Mouse (Mus musculus) left cerebral cortex, adult 11 months (tissue): ENCODE data around the gene Bcl11b.

Source experiments
- DNase-seq: peaks from one replicate; pipeline ENCODE4 v3.0.0; 2022; ENCODE audit warnings: low spot score

The Bcl11b gene

DNA sequence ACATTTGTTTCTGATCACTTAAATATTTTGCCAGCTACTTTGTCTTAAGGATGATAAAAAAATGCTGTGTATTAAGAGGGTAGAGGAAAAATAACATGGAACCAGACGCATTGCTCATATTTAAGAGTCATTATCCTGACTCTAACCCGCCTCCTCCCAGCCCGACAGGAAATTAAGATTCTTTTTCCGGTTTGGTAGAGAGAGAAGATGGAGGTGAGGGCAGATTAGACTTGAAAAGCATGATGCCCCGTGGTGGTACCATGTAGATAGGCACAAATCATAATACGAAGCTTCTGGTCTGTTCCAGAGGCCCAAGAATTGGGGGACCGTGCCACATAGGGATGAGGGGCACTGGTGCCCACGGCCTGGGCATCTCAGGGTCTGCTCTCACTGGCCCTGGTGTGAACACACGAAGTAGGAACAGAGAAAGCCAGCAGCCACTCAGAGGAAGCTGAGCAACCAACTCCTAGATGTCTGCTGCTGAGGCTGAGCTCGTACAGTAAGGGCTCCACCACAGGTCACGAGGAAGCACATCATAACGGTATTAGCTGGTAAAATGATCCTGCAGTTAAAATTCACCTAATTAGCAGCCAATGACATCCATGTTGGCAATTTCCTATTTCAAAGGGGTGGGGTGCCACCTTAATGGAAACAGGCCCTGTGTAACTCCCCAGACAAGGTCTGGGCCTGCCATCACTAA lies 32.2 kb downstream of the Bcl11b start:
- DNase-seq: no peak

DNA sequence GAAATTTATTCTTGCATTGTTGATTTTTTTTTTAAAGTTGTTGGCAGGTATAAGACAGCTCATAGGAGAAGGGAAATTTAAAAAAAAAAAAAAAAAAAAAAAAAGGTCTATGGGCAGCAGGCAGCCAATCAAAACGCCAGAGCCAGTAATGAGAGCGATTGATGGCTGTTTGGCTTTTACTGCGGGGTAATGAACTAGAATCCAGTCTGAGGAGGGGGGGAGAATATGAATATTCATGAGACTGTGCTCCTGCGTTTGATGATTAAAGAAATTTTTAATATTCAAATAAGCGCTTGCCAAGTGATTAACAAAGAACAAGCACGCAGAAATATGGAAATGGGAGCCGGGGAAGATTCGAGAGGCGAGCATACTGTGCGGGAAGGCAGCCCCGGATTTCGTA lies 32.8 kb downstream of the Bcl11b start:
- no peak for DNase-seq

DNA sequence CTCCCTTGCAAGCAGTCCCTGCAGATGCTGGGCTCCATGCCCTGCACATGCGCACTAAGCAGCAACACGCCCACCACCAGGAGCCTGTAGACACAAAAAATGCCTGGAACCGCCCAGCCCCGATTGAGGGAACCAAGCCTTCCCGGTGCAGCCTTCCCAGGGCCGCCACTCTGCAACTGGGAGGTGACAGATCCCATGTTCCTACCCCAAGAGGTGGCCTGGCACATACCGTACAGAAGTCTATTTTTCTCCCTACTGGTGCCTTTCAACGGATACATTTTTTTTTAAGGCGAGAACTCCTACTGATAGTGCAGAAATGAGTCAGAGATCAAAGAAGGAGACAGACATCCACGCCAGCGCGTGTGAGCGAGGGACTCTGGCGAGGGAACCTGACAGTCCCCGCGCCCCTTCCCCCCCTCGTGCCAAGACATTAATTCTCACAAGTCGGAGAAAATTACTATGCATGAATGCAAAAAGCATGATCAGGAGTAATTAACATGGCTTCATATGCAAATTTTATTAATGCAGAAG lies 33.5 kb downstream of the Bcl11b start:
- peak; percentile 64 for DNase-seq

DNA sequence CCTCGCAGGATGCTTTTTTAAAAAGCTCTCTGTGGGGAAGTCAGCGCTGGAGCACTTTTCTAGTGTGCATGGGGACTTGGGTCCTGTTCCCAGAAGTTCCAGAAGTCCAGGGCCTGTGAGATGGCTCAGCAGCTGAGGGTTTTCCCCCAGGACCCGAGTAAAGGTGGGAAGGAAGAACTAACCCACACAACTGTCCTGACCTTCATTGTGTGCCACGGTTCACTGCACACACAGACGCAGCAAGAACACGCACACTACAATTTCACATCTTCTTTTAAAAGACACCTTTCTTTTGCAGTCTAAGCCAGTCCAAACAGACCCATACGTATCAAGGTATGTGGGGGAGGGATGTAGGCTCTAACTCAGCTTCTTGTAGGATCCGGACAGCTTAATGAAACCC lies 34.3 kb downstream of the Bcl11b start:
- DNase-seq: no peak

DNA sequence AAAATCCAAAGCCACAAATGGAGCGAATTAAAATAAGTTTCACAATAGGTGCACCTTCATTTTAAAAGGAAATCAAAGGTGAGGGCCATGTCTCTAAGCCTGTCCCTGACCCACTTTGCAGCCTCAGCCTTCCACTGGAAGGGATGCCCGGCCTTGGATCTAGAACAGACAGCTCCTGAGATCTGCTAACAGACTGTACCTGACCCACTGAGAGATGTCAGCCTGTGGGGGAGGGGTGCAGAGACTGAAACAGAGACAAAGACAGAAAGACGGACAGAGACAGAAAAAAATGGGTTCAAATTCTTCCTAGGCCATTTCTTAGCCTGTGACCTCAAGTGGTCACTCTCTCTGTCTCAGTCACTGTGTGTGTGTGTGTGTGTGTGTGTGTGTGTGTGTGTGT lies 35.1 kb downstream of the Bcl11b start:
- DNase-seq: no peak

DNA sequence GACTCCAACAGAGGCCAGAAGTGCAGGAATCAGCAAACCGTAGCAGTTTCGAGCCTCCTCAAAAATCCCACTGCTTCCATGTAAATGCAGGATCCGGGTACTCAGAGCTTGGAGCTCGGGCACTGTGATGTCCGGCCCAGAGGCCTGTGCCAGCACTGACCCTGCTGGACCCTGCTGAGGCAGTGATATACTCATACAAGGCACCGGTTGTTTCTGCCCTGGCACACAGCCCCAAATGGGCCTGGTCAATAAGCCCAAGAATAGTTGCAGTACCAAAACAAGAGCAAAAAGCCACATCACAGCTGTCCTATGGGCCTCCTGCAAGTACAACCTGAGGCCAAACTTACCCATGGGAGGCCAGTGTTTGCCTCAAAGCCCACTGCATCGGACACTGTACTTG lies 36.4 kb downstream of the Bcl11b start:
- no peak for DNase-seq

DNA sequence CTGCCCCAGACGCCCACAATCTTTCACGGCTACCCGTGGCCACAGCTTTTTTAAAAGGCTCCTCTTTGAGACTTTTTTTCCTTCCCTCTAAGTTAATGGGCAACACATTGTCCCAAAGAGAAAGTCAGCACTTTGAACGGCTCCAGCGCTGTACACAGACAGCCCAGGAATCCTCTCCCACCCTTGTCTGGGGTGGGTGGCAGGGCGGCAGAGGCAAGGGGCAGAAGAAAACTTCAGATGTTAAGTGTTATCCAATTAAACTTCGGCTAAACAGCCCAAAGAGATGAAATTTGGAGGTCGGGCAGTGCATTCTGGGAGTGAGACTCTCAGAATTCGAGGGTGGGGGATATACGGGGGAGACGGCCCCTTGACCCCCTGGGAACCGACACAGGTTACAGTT lies 38.3 kb downstream of the Bcl11b start:
- DNase-seq: no peak

DNA sequence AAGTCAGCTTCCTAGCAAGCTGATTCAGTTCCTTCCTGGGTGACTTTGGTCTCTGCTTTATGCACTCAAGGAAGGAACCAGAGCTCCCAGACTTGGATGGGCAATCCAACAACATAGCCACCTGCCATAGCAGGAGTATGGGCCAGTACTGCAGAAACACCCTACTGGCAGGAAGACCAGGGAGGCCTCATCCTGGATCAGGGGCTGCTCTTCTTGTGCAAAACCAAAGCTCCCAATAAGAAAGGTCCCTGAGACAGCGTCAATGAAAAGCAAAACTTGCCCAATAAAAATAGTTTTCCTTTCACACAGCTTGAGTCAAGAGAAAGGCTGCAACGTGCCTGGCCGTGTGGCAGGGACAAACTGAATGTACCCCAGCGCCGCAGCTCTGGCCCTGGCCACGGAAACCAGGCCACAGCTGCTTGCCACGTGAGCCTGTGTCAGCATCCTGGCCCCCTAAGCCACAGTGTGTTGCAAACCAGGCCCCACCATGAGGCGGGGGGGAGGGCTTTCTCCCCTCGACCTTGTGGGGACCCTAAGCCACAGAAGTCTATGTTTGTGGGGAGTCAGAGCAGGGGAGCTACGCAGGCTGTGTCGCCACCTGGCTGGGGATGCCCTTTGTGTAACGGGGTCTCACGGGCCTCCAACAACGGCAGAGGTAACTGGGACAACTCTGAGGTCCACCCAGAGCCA lies 38.9 kb downstream of the Bcl11b start:
- no peak for DNase-seq

DNA sequence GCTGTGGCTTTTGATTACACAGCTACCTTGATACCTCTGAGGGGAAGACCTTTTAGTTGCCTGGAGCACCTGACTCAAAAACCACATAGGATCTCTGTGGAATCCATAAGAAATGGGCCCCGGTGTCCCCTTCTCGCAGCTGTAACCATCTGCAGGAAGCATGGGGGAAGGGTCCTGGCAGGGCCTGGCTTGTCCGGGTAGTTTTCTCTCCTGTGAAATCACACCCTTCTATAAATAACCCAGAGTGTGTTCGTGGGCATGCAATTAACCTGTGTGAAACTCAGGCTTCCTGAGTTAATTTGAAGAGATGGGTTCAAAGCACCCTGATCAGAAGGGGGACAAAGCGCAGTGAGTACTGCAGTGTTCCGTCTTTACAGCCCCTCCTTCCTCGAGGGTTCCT lies 40.5 kb downstream of the Bcl11b start:
- DNase-seq: no peak

DNA sequence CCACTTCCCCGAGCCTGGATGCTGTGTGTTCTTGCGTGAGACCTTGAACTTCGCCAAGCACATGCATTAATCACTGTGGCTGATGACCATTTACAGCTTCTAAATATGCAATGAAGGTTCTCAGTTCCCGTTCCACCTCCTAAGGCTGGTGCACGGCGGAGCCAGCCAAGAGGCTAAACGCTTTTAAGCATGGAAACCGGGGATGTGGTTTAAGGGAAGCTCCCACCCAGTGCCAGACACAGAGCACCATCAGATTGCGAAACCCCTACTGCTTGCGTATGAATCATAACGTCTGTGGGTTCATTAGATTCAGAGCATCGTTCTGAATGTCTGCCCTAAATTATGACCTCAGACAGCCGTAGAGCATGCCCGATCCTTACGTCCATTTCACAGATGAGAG lies 41.6 kb downstream of the Bcl11b start:
- DNase-seq: no peak

DNA sequence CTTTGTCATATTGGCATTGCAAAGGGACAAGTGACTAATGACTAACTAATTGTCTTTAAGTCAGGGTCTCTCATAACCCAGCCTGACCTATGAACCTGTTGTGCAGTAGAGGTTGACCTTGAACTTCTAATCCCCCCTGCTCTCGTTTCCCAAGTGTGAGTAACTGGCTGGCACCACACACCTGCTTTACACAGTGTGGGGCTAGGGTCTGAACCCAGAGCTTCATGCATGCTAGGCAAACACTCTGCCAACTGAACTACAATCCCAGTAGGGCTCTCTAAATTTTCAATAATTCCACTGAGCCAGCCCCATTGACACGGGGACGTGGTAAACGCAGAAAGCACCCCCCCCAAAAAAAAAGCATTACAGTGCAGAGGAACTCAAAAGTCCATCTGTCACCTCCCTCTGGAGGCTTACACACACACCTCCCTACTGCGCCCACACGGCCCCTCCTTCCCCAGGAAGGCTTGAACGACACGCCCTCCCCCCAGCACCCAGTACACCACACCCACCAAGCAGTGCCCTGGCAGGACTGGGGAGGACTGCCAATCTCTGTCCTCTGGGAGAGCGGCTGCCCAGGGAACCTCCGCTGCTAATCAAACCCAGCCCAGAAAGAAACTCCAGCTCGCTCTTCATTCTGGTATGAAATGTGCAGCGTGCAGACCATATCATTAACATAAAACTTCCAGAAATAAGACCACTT lies 42.5 kb downstream of the Bcl11b start:
- DNase-seq: no peak

DNA sequence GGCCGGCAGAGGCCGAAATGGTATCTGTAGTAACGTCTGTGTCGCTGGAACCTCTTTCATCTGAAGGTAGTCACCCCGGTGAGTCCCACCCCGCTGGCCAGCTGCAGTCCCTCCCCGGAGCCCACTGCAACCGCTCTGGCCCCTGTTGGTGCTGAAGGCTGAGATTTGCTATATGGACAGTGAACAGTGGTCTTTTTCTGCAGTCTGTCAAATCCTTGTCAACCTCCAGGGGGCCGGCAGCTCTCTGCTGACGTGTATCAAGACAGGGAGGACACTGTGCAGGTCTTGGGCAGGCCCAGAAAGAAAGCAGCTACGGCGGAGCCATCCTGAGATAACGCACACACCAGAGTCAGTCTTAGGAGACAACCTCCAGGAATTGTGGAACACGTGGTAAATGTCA lies 43.0 kb downstream of the Bcl11b start:
- DNase-seq: no peak

DNA sequence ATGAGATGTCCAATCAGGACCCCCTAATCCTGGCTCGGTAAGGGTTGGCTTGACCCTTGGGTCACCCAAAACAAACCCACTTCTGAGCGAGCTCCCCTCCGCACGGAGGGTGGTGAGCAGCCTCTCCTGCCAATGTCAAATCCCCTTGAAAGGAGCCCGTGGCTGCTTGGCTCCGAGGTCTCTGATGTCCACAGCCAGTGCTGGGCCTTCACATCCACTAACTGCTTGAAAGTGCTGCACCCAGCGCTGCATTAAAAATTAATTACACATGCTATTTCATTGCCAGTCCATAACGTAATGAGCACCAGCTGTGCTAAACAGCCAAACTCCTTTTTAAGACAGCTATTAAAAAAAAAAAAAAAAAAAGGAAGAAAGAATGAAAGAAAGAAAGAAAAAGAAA lies 43.5 kb downstream of the Bcl11b start:
- DNase-seq: no peak

DNA sequence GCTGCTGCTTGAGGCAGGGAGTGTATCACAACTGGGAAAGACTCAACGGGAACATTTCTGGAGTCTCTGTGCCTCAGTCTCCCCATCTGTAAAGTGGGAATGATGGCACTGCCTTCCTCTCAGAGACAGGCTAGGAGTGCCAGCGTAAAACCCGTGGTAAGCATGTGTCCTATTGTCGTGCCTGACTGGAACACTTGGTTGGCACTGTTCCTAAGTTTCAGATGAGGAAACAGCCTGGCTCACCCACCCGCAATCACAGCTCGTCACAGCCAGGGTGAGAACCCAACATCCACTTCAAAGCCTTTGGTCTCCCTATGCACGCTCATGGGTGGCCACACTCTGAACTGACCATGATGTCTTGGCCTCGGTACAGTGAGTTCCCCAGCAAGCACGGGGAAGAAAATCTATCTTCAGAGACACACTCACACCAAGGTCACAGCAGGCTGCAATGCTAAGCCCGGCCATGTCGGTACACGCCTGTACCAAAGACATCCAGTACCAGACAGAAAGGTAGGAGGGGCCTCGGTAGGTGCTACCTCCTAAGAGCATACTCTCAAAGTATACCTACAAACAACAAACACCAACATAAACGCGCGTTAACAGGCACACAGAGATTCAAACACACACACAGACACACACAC lies 50.2 kb downstream of the Bcl11b start:
- DNase-seq: no peak

DNA sequence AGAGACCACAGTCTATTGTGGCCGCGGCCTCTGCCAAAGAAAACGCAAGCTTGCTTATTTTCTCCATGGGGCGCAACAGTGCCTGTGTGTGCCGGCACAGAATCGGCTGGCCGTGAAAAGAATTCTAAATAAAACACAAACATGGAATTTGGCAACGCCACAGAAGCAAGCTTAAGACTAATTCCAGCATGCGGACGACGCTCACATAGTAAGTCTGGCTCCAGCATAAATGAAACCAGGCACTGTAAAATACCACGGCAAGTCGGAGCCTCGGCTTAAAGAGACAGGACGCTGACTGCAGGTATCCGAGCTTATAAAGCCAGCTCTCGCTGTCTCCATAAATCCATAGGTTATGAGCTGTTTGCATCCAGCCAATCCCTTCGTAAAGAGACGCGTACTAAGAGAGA lies 51.1 kb downstream of the Bcl11b start:
- no peak for DNase-seq

DNA sequence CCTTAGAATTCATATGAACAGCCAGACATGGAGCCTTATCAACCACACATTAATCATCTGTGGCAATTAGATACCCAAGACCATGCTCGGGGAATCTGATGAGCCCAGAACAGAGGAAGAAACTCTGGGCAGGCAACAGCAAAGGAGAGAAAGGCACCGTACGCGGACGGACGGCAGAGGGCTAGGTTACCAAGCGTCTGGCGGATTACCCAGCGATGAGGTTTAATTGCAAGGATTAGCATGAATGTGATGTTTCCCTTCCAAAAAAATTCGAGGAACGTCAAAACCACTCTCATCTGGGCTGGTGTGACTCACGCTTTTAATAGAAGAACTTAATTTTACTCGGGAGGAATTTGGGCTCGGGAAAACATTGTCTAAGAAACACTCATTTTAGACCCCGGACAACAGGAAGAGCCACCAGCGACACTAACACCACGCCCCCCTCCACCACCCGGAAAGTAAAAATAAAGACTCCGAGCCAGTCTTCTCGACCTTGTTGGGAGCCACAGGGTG lies 52.7 kb downstream of the Bcl11b start:
- no peak for DNase-seq

DNA sequence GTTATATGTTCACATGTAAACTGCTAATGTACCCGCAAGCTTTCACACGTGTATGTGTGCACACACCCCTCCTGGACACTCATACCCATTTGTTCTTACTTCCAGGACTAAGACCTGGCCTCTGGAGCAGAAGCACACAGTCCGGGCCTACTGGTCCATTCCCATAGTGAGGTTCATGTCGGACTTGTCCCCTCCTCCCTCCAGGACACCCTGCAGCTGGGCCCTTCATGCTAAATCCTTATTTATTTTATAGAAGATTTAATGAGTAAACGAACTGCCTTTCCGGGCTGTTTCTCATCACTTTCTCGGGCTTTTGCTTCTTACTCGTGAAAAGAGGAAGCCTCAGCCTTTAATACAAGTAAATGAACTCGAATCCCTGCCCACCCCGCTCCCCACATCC lies 54.0 kb downstream of the Bcl11b start:
- DNase-seq: no peak

DNA sequence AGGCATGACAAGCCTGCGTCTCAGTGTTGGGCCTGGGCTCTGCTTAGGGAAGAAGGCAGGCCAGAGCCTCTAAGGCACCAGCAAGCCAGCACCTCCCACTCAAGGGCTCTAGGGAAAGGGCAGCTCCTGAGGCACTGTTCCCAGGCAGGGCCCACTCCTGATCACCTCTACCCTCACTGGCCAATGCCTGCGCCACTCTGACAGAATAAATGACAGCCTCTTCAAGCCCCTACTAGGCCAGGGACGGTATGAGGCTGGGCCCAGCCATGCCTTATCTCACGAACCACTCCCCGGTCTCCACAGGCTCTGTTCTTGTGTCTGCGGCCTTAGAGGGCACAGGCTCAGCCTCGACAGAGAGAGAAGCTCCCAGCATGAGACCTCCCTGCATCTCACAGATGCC lies 61.3 kb downstream of the Bcl11b start:
- DNase-seq: no peak

DNA sequence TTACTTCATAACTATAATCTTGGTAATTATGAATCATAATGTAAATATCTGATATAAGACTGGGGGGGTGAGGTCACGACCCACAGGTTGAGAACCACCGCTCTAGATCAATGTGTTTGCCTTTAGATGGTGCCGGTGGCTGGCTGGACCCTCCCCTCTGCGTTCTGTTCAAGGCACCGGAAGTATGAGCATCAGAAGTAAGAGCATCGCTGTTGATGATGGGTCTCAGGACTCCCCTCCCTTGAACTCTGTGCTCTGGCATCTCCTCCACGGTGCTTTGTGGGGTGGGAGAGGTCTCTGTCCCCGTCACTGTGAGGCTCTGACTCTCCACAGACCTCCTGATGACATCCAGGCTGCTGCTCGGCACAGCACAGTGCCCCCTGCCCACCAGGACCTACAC lies 62.6 kb downstream of the Bcl11b start:
- DNase-seq: no peak

DNA sequence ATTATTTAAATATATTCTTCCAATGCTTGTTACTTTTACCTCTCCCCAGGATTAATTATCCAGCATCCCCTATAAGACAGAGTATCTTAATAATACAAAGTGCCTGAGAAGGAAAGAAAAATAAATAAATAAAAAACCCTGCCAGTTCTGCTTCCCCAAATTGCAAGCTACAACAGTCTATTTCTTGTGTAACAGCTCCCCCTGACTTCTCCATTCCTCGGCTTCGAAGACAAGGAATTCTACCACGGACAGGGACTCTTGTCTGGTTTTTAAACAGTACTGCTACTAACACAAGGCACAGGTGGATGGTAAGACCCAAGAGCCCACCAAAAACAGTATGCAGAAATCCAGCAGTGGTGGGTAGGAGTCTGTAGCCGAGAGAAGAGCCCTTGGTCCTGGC lies 64.2 kb downstream of the Bcl11b start:
- no peak for DNase-seq

DNA sequence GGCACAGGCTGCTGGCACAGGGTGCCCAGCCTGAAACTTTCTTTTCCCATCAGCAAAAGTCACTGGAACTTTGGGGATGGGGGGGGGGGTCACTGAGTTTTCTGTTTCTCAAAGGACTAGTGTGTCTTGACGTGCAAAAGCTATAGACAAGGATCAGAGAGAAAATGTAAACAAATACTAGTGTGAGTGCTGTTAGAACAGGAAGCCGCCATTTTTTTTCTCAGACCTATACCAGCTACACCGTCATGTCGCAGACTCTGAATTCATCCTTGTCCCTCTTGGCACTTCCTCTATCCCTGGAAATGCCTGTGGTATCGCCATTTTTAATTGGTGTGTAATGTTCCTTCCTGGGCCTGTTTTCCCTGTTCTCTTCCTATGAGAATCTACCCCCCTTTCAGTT lies 66.4 kb downstream of the Bcl11b start:
- no peak for DNase-seq

DNA sequence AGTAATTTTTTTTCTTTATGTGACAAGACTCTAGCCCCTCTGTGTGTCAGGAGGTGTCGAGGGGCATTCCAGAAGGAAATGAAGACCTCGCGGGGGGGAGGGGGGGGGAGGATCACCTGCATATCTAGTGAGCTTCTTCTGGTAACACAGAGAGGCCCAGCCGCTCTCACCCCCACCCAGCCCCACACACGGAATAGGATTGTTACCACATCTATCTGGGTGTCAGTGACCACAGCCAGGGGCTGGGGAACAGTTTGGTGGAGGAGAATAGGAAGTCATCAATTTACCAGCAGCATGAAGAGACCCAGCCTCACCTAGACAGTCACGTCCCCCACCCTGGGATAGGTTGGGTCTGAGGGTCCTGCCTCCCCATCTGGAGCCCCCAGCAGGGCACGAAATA lies 67.0 kb downstream of the Bcl11b start:
- no peak for DNase-seq
